ENCODE assay signal across 15 mouse cellular contexts in the genomic region with DNA sequence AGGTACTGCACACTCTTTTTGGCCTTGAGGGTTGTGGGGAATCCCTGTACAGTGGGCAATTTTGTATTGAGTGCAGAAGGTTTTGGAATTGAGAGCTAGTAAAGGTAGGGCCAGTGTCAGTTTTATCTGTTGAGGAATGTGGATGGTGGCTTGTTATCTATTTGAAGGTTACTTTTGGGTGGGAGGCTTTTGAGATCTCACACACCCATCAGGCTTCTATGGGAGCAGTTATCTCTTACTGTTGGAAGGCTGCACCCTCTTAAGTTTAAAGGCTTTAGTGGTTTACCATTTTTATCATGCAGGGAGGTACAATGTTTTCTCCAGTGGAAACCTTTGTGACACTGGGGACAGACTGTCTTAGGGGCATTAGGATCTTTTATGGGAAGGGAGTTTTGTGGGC.
"Had no signal": no experiment of that assay in that cellular context is flagged by ENCODE, and none has a peak within 500 bp of the region (broad histone marks: within the 10 kb centered on the region; RNA-seq: fewer than 3 reads in every experiment).

No protein-coding gene starts in this region.

- H3K9ac ChIP-seq: kidney, embryonic 15.5 days; limb, embryonic 15.5 days; lung, embryonic 14.5 days; midbrain, embryonic 15.5 days; neural tube, embryonic 13.5 days had no signal

- DNase-seq: kidney, adult 2 months; kidney, postnatal 14 days; layer of hippocampus, adult 9-11 months; layer of hippocampus, postnatal 36 days; lung, embryonic 14.5 days; lung, postnatal 10 days; right cerebral cortex, postnatal 14 days; thymus, adult 2 months; thymus, postnatal 36 days had no signal

- H3K4me3 ChIP-seq: kidney, embryonic 15.5 days; limb, embryonic 15.5 days; midbrain, embryonic 10.5 days; midbrain, embryonic 15.5 days; neural tube, embryonic 13.5 days had no signal

- H3K9me3 ChIP-seq: kidney, embryonic 15.5 days; limb, embryonic 15.5 days; midbrain, embryonic 10.5 days; midbrain, embryonic 15.5 days; neural tube, embryonic 13.5 days had no signal

- ATAC-seq: intestine, embryonic 16.5 days; midbrain, embryonic 15.5 days had no signal

- H3K27me3 ChIP-seq: kidney, embryonic 15.5 days; limb, embryonic 15.5 days; midbrain, embryonic 15.5 days; neural tube, embryonic 13.5 days had no signal

- H3K4me2 ChIP-seq: kidney, embryonic 15.5 days; limb, embryonic 15.5 days; lung, embryonic 14.5 days; midbrain, embryonic 15.5 days; neural tube, embryonic 13.5 days had no signal

- H3K27ac ChIP-seq: kidney, embryonic 15.5 days; limb, embryonic 15.5 days; midbrain, embryonic 10.5 days; midbrain, embryonic 15.5 days; neural tube, embryonic 13.5 days had no signal
